Mouse (Mus musculus) hindbrain, embryonic 14.5 days (tissue): Measurements from ENCODE around the gene Gm30083. TPM values are rescaled to one million over a fixed set of nuclear protein-coding genes. Genes with fewer than 3 reads are reported as not detected.

ENCODE experiments used
- ATAC-seq: fragments of 200-750 bp; cut with Nextera tagmentation; 2 replicates; pipeline ENCODE4 v1.8.0; 2017; ENCODE audit warnings: moderate number of reproducible peaks, mild to moderate bottlenecking, moderate TSS enrichment, moderate library complexity; ENCODE audit not compliant: low FRiP score
- DNase-seq: peaks from one replicate; pipeline ENCODE4 v3.0.0-alpha.2; 2015; ENCODE audit warnings: low spot score
- H3K27ac ChIP-seq: fragments of 300-500 bp; sonication (generic); 2 replicates; pipeline ENCODE4 v1.5.1; 2014; ENCODE audit warnings: mild to moderate bottlenecking, moderate library complexity
- H3K27me3 ChIP-seq: fragments of 300-500 bp; sonication (generic); 2 replicates; pipeline ENCODE4 v1.6.1; 2014; ENCODE audit warnings: mild to moderate bottlenecking, low read length, mixed read lengths; ENCODE audit not compliant: control insufficient read depth, insufficient read depth
- H3K36me3 ChIP-seq: fragments of 300-500 bp; sonication (generic); replicated peaks from 2 replicates; pipeline ENCODE4 v1.6.1; 2014; ENCODE audit not compliant: control insufficient read depth, insufficient read depth
- H3K4me1 ChIP-seq: fragments of 300-500 bp; sonication (generic); replicated peaks from 2 replicates; pipeline ENCODE4 v1.6.1; 2014; ENCODE audit warnings: antibody characterized with exemption, low read length, mixed read lengths; ENCODE audit not compliant: control insufficient read depth, insufficient read depth
- H3K4me2 ChIP-seq: fragments of 300-500 bp; sonication (generic); replicated peaks from 2 replicates; pipeline ENCODE4 v1.6.1; 2014; ENCODE audit warnings: mild to moderate bottlenecking, moderate library complexity
- H3K4me3 ChIP-seq: fragments of 300-500 bp; sonication (generic); replicated peaks from 2 replicates; pipeline ENCODE4 v1.5.1; 2014; ENCODE audit warnings: mild to moderate bottlenecking, low read length
- H3K9ac ChIP-seq: fragments of 300-500 bp; sonication (generic); 2 replicates; pipeline ENCODE4 v1.6.1; 2014
- H3K9me3 ChIP-seq: fragments of 300-500 bp; sonication (generic); 2 replicates; pipeline ENCODE4 v1.6.1; 2016; ENCODE audit warnings: low read length; ENCODE audit not compliant: control insufficient read depth
- WGBS: fragments of 180-500 bp; shearing (Covaris S2); extraction: QIAGEN DNeasy Blood & Tissue Kit; methylation state at CpG from one replicate; pipeline ENCODE4 v1.1.7; 2014; 5-methylcytosine and 5-hydroxymethylcytosine counted together
- polyA plus RNA-seq: library from polyadenylated mRNA; unstranded; fragments of >200 nt; fragmentation: Nextera tagmentation; extraction: Ambion mirVana; gene quantifications from 2 replicates; pipeline ENCODE4 v1.2.1, GENCODE M21; 2014

Gene Gm30083
- polyA plus RNA-seq, 1 experiment from 2014 or later: not detected

DNA sequence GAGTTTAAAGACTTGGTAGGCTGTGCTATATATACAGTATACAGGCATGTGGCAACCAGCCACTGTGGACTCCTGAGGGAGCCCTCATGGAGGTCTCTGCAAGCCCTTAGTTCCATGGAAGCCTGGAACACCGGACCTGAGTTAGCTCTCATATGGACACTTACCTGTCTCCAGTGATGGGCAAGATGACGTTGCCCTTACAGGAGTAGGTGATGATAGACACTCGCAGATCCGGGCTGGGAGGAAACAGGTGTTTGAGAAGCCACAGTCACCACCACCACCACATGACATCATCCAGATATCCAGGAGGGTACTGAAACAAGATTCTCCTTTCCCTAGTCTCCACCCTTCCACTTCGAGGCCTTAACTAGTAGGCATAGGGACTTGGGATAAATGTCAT lies 12.6 kb downstream of the Gm30083 start:
- Histone ChIP-seq H3K36me3 (no peaks in the 10 kb centered on the region), H3K4me2 (no peak overlapping the region), H3K4me1 (no peaks in the 10 kb centered on the region), H3K27me3 (no peaks in the 10 kb centered on the region), H3K27ac (no peak overlapping the region), H3K9ac (no peak overlapping the region), H3K9me3 (no peaks in the 10 kb centered on the region), H3K4me3 (no peak overlapping the region)
- no peak for DNase-seq
- no peak for ATAC-seq
- 97% methylated on average over 5 of the region's 5 CpGs for WGBS

GRCm38 (mm10) chr14:34001445-34001844 lies 13.5 kb downstream of the Gm30083 start:
- no peak overlapping the region for H3K9ac ChIP-seq
- no peak for ATAC-seq
- no peak overlapping the region for H3K4me2 ChIP-seq
- DNase-seq: no peak
- no peaks in the 10 kb centered on the region for H3K36me3 ChIP-seq
- H3K27me3 ChIP-seq: no peaks in the 10 kb centered on the region
- no peak overlapping the region for H3K27ac ChIP-seq
- H3K9me3 ChIP-seq: no peaks in the 10 kb centered on the region
- no peaks in the 10 kb centered on the region for H3K4me1 ChIP-seq
- H3K4me3 ChIP-seq: no peak overlapping the region

- H3K9ac ChIP-seq: no peak overlapping the region
- H3K27ac ChIP-seq: no peak overlapping the region
These were observed 14.9 kb downstream of the Gm30083 start for GRCm38 (mm10) chr14:34000076-34000475.

DNA sequence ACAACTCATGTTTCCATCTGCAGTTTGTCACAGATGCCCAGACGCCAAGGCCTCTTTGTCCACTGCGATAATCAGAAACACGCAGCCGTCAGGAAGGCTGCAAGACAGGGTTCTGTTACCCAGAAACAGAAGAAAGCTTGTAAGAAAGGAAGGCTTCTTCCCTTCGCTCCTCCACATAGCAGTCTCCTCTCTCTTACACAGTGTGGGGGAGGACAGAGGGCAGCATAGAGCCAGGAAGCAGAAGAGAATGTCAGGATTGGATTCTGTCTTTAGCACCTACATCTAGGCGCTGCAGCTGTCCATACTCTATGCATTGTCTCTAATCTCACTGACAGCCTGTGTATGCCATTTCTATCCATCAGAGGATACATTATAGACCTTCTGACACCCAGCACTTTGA lies 17.6 kb downstream of the Gm30083 start:
- ATAC-seq (no peak), DNase-seq (no peak)
- H3K4me1 ChIP-seq: no peaks in the 10 kb centered on the region
- no peaks in the 10 kb centered on the region for H3K36me3 ChIP-seq
- WGBS: 72% methylated on average over 6 of the region's 6 CpGs
- no peaks in the 10 kb centered on the region for H3K9me3 ChIP-seq
- no peak overlapping the region for H3K4me3 ChIP-seq
- H3K4me2 ChIP-seq: no peak overlapping the region
- H3K27me3 ChIP-seq: no peaks in the 10 kb centered on the region
- no peak overlapping the region for H3K27ac ChIP-seq
- H3K9ac ChIP-seq: no peak overlapping the region

More at GRCm38 (mm10) chr14:34000076-34000475, 14.9 kb downstream of the Gm30083 start:
- Histone ChIP-seq H3K4me2 (no peak overlapping the region), H3K4me1 (no peaks in the 10 kb centered on the region), H3K27me3 (no peaks in the 10 kb centered on the region), H3K36me3 (no peaks in the 10 kb centered on the region), H3K4me3 (no peak overlapping the region), H3K9me3 (no peaks in the 10 kb centered on the region)
- DNase-seq (no peak), ATAC-seq (no peak)

DNA sequence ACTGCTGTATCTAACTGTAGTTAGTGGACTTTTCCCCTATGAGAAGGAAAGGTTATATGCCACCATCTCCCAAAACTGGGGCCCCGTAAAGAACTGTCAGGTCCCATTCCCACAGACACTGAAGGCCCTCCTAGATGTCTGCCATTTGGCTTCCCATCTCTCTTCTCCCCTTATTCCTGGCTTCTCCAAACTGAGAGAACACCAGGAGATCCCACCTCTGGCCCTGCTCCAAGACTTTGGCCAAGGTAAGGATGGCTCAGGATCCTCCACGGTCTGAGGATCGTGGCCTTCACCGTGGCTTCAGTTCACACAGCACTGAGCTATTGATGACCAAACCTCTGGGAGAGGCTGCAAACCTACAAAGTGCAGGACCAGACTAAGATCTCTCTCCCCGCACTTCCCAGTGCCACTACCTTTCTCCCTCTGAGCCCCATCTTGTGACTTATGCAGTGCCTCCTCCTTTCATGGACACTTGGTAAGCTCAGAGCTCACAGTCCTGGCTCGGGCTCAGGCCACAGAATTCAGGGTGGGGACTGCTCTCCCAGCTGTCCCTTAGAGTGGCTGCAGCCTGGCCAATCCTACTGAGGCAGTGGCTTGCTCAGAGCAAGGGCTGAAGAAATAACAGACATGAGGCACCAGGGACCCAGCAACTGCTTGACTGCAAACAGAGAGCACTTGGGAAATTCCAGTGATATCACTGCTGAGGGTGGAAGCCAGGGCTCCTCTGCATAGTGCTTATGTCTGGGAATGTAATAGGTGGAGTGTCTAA lies 21.3 kb downstream of the Gm30083 start:
- no peak for ATAC-seq

DNA sequence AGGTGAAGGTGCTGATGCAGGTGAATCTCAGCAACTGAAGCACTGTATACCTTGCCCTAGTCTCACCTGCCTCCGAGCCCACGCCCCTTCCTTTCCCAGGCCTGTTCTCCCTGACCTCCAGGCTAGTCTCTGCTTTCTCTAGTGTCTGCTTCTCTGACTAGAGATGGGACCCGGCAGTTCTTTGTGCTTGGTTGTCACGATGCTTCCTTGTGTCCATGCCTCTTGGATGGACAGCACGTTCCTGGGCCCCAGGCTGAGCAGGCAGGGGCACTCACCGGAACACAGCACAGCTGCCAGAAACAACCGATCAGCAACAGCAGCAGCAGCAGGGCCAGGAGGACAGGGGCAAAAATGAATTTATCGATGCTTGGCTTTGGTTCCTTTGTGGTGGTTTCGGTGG lies 21.9 kb downstream of the Gm30083 start:
- no peaks in the 10 kb centered on the region for H3K4me1 ChIP-seq
- H3K9ac ChIP-seq: no peak overlapping the region
- H3K27ac ChIP-seq: no peak overlapping the region
- H3K9me3 ChIP-seq: no peaks in the 10 kb centered on the region
- DNase-seq (no peak), ATAC-seq (no peak)
- no peak overlapping the region for H3K4me3 ChIP-seq
- no peak overlapping the region for H3K4me2 ChIP-seq
- H3K27me3 ChIP-seq: no peaks in the 10 kb centered on the region
- 90% methylated on average over 9 of the region's 9 CpGs for WGBS
- H3K36me3 ChIP-seq: no peaks in the 10 kb centered on the region

More for the DNA sequence above, 21.3 kb downstream of the Gm30083 start:
- H3K4me1 ChIP-seq: no peaks in the 10 kb centered on the region
- no peaks in the 10 kb centered on the region for H3K27me3 ChIP-seq
- H3K9me3 ChIP-seq: no peaks in the 10 kb centered on the region
- H3K27ac ChIP-seq: no peak overlapping the region
- DNase-seq: no peak
- H3K36me3 ChIP-seq: no peaks in the 10 kb centered on the region
- no peak overlapping the region for H3K4me2 ChIP-seq
- no peak overlapping the region for H3K9ac ChIP-seq
- WGBS: 93% methylated on average over 6 of the region's 6 CpGs
- no peak overlapping the region for H3K4me3 ChIP-seq

DNA sequence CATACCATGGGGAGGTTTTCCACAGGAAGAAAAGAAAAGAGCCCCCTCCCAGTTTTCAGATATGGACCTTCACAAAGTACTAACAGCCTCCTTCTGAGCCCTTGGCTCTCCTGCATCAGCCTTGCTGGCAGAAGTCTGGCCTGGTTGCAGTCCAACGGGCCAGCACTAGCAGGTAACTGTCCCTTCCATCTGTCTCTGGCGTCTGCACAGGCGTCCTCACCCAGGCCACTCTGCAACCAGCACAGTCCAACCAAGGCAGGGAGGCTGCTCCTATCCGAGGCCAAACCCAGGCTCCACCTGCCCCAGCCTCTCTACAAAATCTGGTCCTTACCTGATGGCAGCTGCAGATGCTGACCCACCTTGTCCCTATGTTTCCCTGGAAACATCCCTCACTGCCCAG lies 23.0 kb downstream of the Gm30083 start:
- Histone ChIP-seq H3K4me3 (no peak overlapping the region), H3K4me1 (no peaks in the 10 kb centered on the region), H3K27ac (no peak overlapping the region), H3K9me3 (no peaks in the 10 kb centered on the region), H3K27me3 (no peaks in the 10 kb centered on the region), H3K36me3 (no peaks in the 10 kb centered on the region), H3K9ac (no peak overlapping the region), H3K4me2 (no peak overlapping the region)
- WGBS: 78% methylated on average over 4 of the region's 4 CpGs
- DNase-seq: no peak
- ATAC-seq: no peak

- Histone ChIP-seq H3K4me2 (no peak overlapping the region), H3K9ac (no peak overlapping the region), H3K9me3 (no peaks in the 10 kb centered on the region), H3K27ac (no peak overlapping the region), H3K27me3 (no peaks in the 10 kb centered on the region), H3K36me3 (no peaks in the 10 kb centered on the region), H3K4me3 (no peak overlapping the region), H3K4me1 (no peaks in the 10 kb centered on the region)
- no peak for ATAC-seq
- no peak for DNase-seq
- 59% methylated on average over 3 of the region's 3 CpGs for WGBS
These were observed 25.8 kb downstream of the Gm30083 start for GRCm38 (mm10) chr14:33989201-33989600.

GRCm38 (mm10) chr14:33978604-33979059 lies 36.4 kb downstream of the Gm30083 start, which contains the start of gene Zfp488:
Zfp488 (minus strand) TSS chr14:33978764.
- peak within 1 kb of the TSS; percentile 35 for H3K4me3 ChIP-seq
- H3K9me3 ChIP-seq: no peaks in the 10 kb centered on the region
- no peaks in the 10 kb centered on the region for H3K27me3 ChIP-seq
- H3K36me3 ChIP-seq: no peaks in the 10 kb centered on the region
- WGBS: 3% methylated on average over 25 of the region's 25 CpGs
- ATAC-seq (peak; percentile 66; the same call in 1 of the 2 replicates), DNase-seq (peak; percentile 33)
- peak within 1 kb of the TSS; percentile 35 for H3K9ac ChIP-seq
- peaks cover 9% of the 10 kb centered on the region; the same call in 1 of the 2 replicates for H3K4me1 ChIP-seq
- peak within 1 kb of the TSS; percentile 74 for H3K4me2 ChIP-seq
- H3K27ac ChIP-seq: no peak within 1 kb of the TSS
